8 mouse cellular contexts compared by ENCODE assay signal in the genomic region with DNA sequence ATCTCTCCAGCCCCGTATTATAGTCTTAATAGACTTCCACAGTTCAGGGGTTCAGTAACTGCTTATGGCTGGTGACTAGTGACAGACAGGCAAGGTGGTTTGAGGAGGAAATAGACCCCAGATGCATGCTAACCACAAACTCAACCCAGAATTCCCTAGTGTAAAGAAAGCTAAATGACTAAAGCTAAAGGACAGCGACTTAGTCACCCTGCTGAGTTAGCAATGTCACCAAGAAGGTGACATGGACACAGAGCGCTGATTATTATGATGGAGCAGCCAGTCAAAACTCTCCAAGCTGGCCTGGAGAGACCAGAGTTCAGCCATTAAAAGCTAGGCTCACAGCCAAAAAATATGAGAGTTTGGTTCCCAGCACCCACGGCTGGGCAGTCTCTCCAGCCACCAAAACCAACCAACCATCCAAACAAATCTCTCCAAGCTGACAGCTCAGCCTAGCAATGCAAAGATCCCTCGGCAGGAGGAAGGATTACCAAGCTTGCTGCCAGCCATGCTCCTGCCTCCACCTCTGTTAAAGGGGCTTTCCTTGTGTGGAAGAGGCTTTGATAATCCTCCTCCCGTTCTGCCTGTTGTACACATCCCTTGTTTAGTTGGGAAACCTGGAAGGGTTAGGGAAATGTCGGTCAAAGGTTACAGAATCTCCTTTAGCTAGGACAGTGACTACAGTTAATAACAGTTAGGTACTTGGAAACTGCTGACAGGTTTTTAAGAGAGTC. TPM values are rescaled to one million over a fixed set of nuclear protein-coding genes. Genes with fewer than 3 reads are reported as not detected.
DNase-seq lines count a peak whose midpoint lies in the region; ATAC-seq and TF ChIP-seq lines count a peak whose summit lies in the region.

No protein-coding gene starts in this region.

- H3K4me3 ChIP-seq in midbrain, embryonic 12.5 days: no peak overlapping the region
- H3K4me3 ChIP-seq in midbrain, embryonic 15.5 days: no peak overlapping the region
- H3K4me3 ChIP-seq in embryonic facial prominence, embryonic 14.5 days (ENCODE audit: low read depth, low read length): no peak overlapping the region
- H3K4me3 ChIP-seq in kidney, postnatal 0 days (replicated peaks; ENCODE audit: low read depth, low read length): no peak overlapping the region
- no peak overlapping the region for H3K4me3 ChIP-seq in stomach, embryonic 15.5 days (replicated peaks)

- WGBS in midbrain, embryonic 12.5 days: 36% methylated on average over 7 of the region's 7 CpGs
- WGBS in midbrain, embryonic 15.5 days: 31% methylated on average over 7 of the region's 7 CpGs
- WGBS in embryonic facial prominence, embryonic 14.5 days: 32% methylated on average over 7 of the region's 7 CpGs
- 32% methylated on average over 7 of the region's 7 CpGs for WGBS in kidney, postnatal 0 days
- WGBS in stomach, embryonic 15.5 days: 38% methylated on average over 7 of the region's 7 CpGs

- no peak for TF ChIP-seq CTCF in kidney, postnatal 0 days (IDR thresholded peaks at IDR 0.05; ENCODE audit: low read depth)

- peaks cover 45% of the 10 kb centered on the region for H3K4me1 ChIP-seq in midbrain, embryonic 12.5 days
- peaks cover 44% of the 10 kb centered on the region for H3K4me1 ChIP-seq in midbrain, embryonic 15.5 days
- peaks cover 23% of the 10 kb centered on the region for H3K4me1 ChIP-seq in embryonic facial prominence, embryonic 14.5 days (ENCODE audit: control insufficient read depth, insufficient read depth, low read length)
- H3K4me1 ChIP-seq in kidney, postnatal 0 days (replicated peaks; ENCODE audit: insufficient read depth, low read length): peaks cover 42% of the 10 kb centered on the region
- H3K4me1 ChIP-seq in stomach, embryonic 15.5 days: peaks cover 45% of the 10 kb centered on the region

- H3K27me3 ChIP-seq in midbrain, embryonic 12.5 days: no peaks in the 10 kb centered on the region
- H3K27me3 ChIP-seq in midbrain, embryonic 15.5 days (replicated peaks): no peaks in the 10 kb centered on the region
- no peaks in the 10 kb centered on the region for H3K27me3 ChIP-seq in embryonic facial prominence, embryonic 14.5 days (replicated peaks; ENCODE audit: control insufficient read depth, insufficient read depth, low read length)
- H3K27me3 ChIP-seq in kidney, postnatal 0 days (ENCODE audit: insufficient read depth, low read length): no peaks in the 10 kb centered on the region
- no peaks in the 10 kb centered on the region for H3K27me3 ChIP-seq in stomach, embryonic 15.5 days (replicated peaks)

- 0 out of 2 replicates have a peak overlapping the region, but pooled peaks have one; percentile 6 for H3K9ac ChIP-seq in midbrain, embryonic 12.5 days (replicated peaks)
- no peak overlapping the region for H3K9ac ChIP-seq in midbrain, embryonic 15.5 days
- H3K9ac ChIP-seq in embryonic facial prominence, embryonic 14.5 days (ENCODE audit: low read depth, low read length): no peak overlapping the region
- no peak overlapping the region for H3K9ac ChIP-seq in kidney, postnatal 0 days (ENCODE audit: low read depth, low read length)
- no peak overlapping the region for H3K9ac ChIP-seq in stomach, embryonic 15.5 days

- 0 out of 2 replicates have a peak overlapping the region, but pooled peaks have one; percentile 7 for H3K4me2 ChIP-seq in midbrain, embryonic 12.5 days (replicated peaks)
- H3K4me2 ChIP-seq in midbrain, embryonic 15.5 days: no peak overlapping the region
- H3K4me2 ChIP-seq in embryonic facial prominence, embryonic 14.5 days (ENCODE audit: low read depth, low read length): peak overlapping the region; percentile 28
- H3K4me2 ChIP-seq in kidney, postnatal 0 days (ENCODE audit: low read length): peak overlapping the region; percentile 28
- peak overlapping the region; percentile 19; the same call in 1 of the 2 replicates for H3K4me2 ChIP-seq in stomach, embryonic 15.5 days

- peaks cover 15% of the 10 kb centered on the region for H3K36me3 ChIP-seq in midbrain, embryonic 12.5 days
- H3K36me3 ChIP-seq in midbrain, embryonic 15.5 days (replicated peaks): peaks cover 9% of the 10 kb centered on the region; the same call in 1 of the 2 replicates
- peaks cover 15% of the 10 kb centered on the region for H3K36me3 ChIP-seq in embryonic facial prominence, embryonic 14.5 days (ENCODE audit: control insufficient read depth, insufficient read depth, low read length)
- H3K36me3 ChIP-seq in kidney, postnatal 0 days (ENCODE audit: insufficient read depth, low read length): 0 out of 2 replicates have a peak, but pooled peaks cover 6% of the 10 kb centered on the region
- H3K36me3 ChIP-seq in stomach, embryonic 15.5 days: 0 out of 2 replicates have a peak, but pooled peaks cover 2% of the 10 kb centered on the region

- H3K9me3 ChIP-seq in midbrain, embryonic 12.5 days: no peaks in the 10 kb centered on the region
- no peaks in the 10 kb centered on the region for H3K9me3 ChIP-seq in midbrain, embryonic 15.5 days
- H3K9me3 ChIP-seq in embryonic facial prominence, embryonic 14.5 days (ENCODE audit: control insufficient read depth, low read length): no peaks in the 10 kb centered on the region
- no peaks in the 10 kb centered on the region for H3K9me3 ChIP-seq in kidney, postnatal 0 days (replicated peaks; ENCODE audit: low read length)
- no peaks in the 10 kb centered on the region for H3K9me3 ChIP-seq in stomach, embryonic 15.5 days

- no peak for DNase-seq in embryonic facial prominence, embryonic 14.5 days (ENCODE audit: low spot score)
- DNase-seq in kidney, postnatal 0 days (ENCODE audit: low spot score): no peak
- no peak for DNase-seq in layer of hippocampus, postnatal 14 days (ENCODE audit: low spot score in 2 of 2)
- DNase-seq in ovary, postnatal 36 days (ENCODE audit: low spot score): no peak

- no peak for ATAC-seq in midbrain, embryonic 12.5 days (ENCODE audit: low FRiP score, low read depth)
- no peak for ATAC-seq in midbrain, embryonic 15.5 days (replicated peaks)
- no peak for ATAC-seq in embryonic facial prominence, embryonic 14.5 days (ENCODE audit: low read depth)
- ATAC-seq in kidney, postnatal 0 days (replicated peaks; ENCODE audit: low FRiP score, low read depth): no peak
- no peak for ATAC-seq in stomach, embryonic 15.5 days (ENCODE audit: insufficient read depth, low FRiP score, low read depth)
- no peak for ATAC-seq in megakaryocyte, adult 5-6 weeks (ENCODE audit: poor library complexity, severe bottlenecking)

- no peak overlapping the region for H3K27ac ChIP-seq in midbrain, embryonic 12.5 days (replicated peaks)
- no peak overlapping the region for H3K27ac ChIP-seq in midbrain, embryonic 15.5 days
- peak overlapping the region; percentile 33 for H3K27ac ChIP-seq in embryonic facial prominence, embryonic 14.5 days (replicated peaks; ENCODE audit: low read depth, low read length)
- H3K27ac ChIP-seq in kidney, postnatal 0 days: peak overlapping the region; percentile 82
- peak overlapping the region; percentile 96 for H3K27ac ChIP-seq in stomach, embryonic 15.5 days

RNA-seq across cellular contexts. Expression of gene Wsb2, which starts 2.6 kb away (rescaled TPM):
- 113 and 114 TPM in 2 replicates for polyA plus RNA-seq in midbrain, embryonic 12.5 days (2016; fragmentation: Nextera tagmentation; extraction: Ambion mirVana)
- polyA plus RNA-seq in midbrain, embryonic 15.5 days (2015; fragmentation: Nextera tagmentation; extraction: Ambion mirVana): 290 and 311 TPM in 2 replicates
- 88.0 and 89.6 TPM in 2 replicates for polyA plus RNA-seq in embryonic facial prominence, embryonic 14.5 days (2014; fragmentation: Nextera tagmentation; extraction: Ambion mirVana)
- 89.3 and 92.2 TPM in 2 replicates for polyA plus RNA-seq in kidney, postnatal 0 days (2015; fragmentation: Nextera tagmentation; extraction: Ambion mirVana)
- 73.9 and 78.0 TPM in 2 replicates for polyA plus RNA-seq in stomach, embryonic 15.5 days (2015; fragmentation: Nextera tagmentation; extraction: Ambion mirVana)
- total RNA-seq in megakaryocyte, adult 5-6 weeks (2015): 15.5 and 21.3 TPM in 2 replicates
- total RNA-seq in megakaryocyte, adult 5-6 weeks (2017): 28.3 and 36.1 TPM in 2 replicates
- 100 to 1,000 TPM; 376 to 378 TPM for total RNA-seq in layer of hippocampus, postnatal 14 days (2021)

RNA-seq across cellular contexts. Expression of gene Rfc5, which starts 29.2 kb away (rescaled TPM):
- 72.9 and 79.5 TPM in 2 replicates for polyA plus RNA-seq in midbrain, embryonic 12.5 days (2016; fragmentation: Nextera tagmentation; extraction: Ambion mirVana)
- polyA plus RNA-seq in midbrain, embryonic 15.5 days (2015; fragmentation: Nextera tagmentation; extraction: Ambion mirVana): 31.5 and 33.1 TPM in 2 replicates
- polyA plus RNA-seq in embryonic facial prominence, embryonic 14.5 days (2014; fragmentation: Nextera tagmentation; extraction: Ambion mirVana): 61.9 and 69.1 TPM in 2 replicates
- 54.7 and 60.2 TPM in 2 replicates for polyA plus RNA-seq in kidney, postnatal 0 days (2015; fragmentation: Nextera tagmentation; extraction: Ambion mirVana)
- 76.8 and 106 TPM in 2 replicates for polyA plus RNA-seq in stomach, embryonic 15.5 days (2015; fragmentation: Nextera tagmentation; extraction: Ambion mirVana)
- 29.8 and 50.6 TPM in 2 replicates for total RNA-seq in megakaryocyte, adult 5-6 weeks (2015)
- 36.5 and 39.0 TPM in 2 replicates for total RNA-seq in megakaryocyte, adult 5-6 weeks (2017)
- total RNA-seq in layer of hippocampus, postnatal 14 days (2021): 10 to 100 TPM; 20.3 to 21.0 TPM

RNA-seq across cellular contexts. Expression of gene Vsig10, which starts 40.8 kb away (rescaled TPM):
- 3.1 and 4.7 TPM in 2 replicates for polyA plus RNA-seq in midbrain, embryonic 12.5 days (2016; fragmentation: Nextera tagmentation; extraction: Ambion mirVana)
- polyA plus RNA-seq in midbrain, embryonic 15.5 days (2015; fragmentation: Nextera tagmentation; extraction: Ambion mirVana): 1.0 and 2.1 TPM in 2 replicates
- polyA plus RNA-seq in embryonic facial prominence, embryonic 14.5 days (2014; fragmentation: Nextera tagmentation; extraction: Ambion mirVana): 3.9 TPM in 2 replicates
- polyA plus RNA-seq in kidney, postnatal 0 days (2015; fragmentation: Nextera tagmentation; extraction: Ambion mirVana): 9.5 and 11.6 TPM in 2 replicates
- 19.9 and 20.1 TPM in 2 replicates for polyA plus RNA-seq in stomach, embryonic 15.5 days (2015; fragmentation: Nextera tagmentation; extraction: Ambion mirVana)
- total RNA-seq in megakaryocyte, adult 5-6 weeks (2015): 1.4 and 3.9 TPM in 2 replicates
- 0.94 and 2.0 TPM in 2 replicates for total RNA-seq in megakaryocyte, adult 5-6 weeks (2017)
- total RNA-seq in layer of hippocampus, postnatal 14 days (2021): 1 to 10 TPM; 3.4 to 6.2 TPM

RNA-seq across cellular contexts. Expression of gene Ksr2, which starts 54.1 kb away (rescaled TPM):
- polyA plus RNA-seq in midbrain, embryonic 12.5 days (2016; fragmentation: Nextera tagmentation; extraction: Ambion mirVana): 2.6 and 3.9 TPM in 2 replicates
- 10.2 TPM in 2 replicates for polyA plus RNA-seq in midbrain, embryonic 15.5 days (2015; fragmentation: Nextera tagmentation; extraction: Ambion mirVana)
- polyA plus RNA-seq in embryonic facial prominence, embryonic 14.5 days (2014; fragmentation: Nextera tagmentation; extraction: Ambion mirVana): 0.33 and 0.81 TPM in 2 replicates
- polyA plus RNA-seq in kidney, postnatal 0 days (2015; fragmentation: Nextera tagmentation; extraction: Ambion mirVana): 0.42 and 0.71 TPM in 2 replicates
- polyA plus RNA-seq in stomach, embryonic 15.5 days (2015; fragmentation: Nextera tagmentation; extraction: Ambion mirVana): 0.44 and 0.73 TPM in 2 replicates
- total RNA-seq in megakaryocyte, adult 5-6 weeks (2015): 0.13 TPM in 1 of 2 replicates, not detected in the other
- total RNA-seq in megakaryocyte, adult 5-6 weeks (2017): under 0.01 TPM in 1 of 2 replicates, not detected in the other
- 10 to 100 TPM; 34.7 to 35.9 TPM for total RNA-seq in layer of hippocampus, postnatal 14 days (2021)

Comparison
In these comparisons a context has a peak if more than half of its experiments do, and no peak if none do; other contexts are left out.
1. H3K27ac ChIP-seq: peak in embryonic facial prominence, embryonic 14.5 days (single experiment), kidney, postnatal 0 days (single experiment) and stomach, embryonic 15.5 days (single experiment); none in midbrain, embryonic 12.5 days (single experiment) and midbrain, embryonic 15.5 days (single experiment).